Mouse (Mus musculus): ENCODE results near the gene Hoxa9.

DNA sequence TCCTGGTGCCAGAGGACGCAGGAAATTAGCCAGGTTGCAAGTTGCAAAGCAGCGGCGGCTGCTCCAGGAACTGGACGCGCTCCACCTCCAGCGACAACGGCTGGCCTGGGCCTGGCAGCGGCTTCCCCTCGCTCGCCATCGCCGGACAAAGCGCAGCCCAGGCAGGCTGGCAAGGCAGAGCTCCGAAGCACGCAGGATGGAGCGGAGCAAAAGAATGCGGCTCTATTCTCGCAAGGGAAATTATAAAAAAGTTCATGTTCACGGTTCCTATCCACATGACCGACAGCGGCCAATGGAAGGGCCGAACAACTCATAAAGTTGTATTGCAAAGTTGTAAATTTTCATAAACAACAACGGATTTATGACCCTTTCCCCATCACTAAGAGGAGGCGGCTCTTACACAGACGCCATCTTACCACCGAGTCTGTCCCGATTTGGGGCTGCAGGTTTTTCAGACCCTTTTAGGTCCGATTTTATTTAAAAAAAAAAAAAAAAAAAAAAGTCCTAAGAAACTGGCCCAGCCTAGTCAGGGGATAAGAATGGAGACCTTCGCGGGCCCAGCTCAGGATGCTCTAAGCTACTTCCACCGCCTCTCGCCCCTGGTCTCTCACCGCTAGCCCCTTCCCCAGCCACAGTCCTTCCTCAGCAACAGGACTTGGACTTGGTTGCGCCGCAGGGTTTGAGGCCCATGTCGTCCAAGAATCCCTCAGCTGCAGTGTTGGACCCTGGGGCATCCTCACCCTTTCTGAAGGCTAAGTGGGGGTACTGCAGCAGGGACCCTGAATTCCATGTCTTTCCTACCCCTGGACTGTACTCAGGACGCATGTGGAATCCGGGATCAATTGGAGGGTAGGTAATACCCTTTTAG lies 17.5 kb downstream of the Hoxa9 start, which contains the start of the genes Hoxa3 and Gm28308:
- TF ChIP-seq CTCF (IDR thresholded peaks at IDR 0.05; ENCODE audit: low read depth): no peak
- TF ChIP-seq EP300 (IDR thresholded peaks at IDR 0.05; ENCODE audit: low read depth): no peak
